Mouse (Mus musculus): ENCODE measurements at regions not wholly inside any gene's neighbourhood (a gene's known extent, or its start where the extent isn't known, plus 50 kb on each side); places are given as distances from the start of the nearest gene placed in this dataset.

DNA sequence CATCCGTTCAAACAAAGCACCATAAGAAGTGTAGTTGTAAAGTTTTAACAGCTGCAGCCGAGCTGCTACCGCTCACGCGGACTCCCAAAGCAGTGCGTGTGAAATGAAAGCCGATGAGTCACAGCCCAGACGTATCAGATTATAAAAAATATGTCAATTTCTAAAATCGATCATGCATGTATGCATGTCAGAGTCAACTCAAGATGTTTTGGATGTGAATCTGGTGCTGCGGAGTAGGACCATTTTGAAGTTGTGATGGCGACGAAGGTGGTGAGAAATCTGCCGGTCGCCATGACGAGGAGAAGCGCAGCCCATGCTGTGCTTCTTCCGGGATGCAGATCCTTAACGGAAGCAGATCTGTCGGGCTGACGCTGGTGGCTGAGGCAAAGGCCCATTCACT lies 93.5 kb downstream of the Aldh8a1 start:
- H3K9me3 ChIP-seq (ENCODE audit: control insufficient read depth, low read length) = no peaks in the 10 kb centered on the region
- no peak overlapping the region for H3K27ac ChIP-seq (replicated peaks; ENCODE audit: low read depth, low read length)
- no peak for ATAC-seq (ENCODE audit: insufficient number of reproducible peaks, low FRiP score, low TSS enrichment, low read depth)
- H3K4me3 ChIP-seq (ENCODE audit: low read depth, low read length) = no peak overlapping the region
- DNase-seq (ENCODE audit: low spot score) = no peak
- H3K9ac ChIP-seq (ENCODE audit: low read length) = no peak overlapping the region
- no peaks in the 10 kb centered on the region for H3K36me3 ChIP-seq (ENCODE audit: control insufficient read depth, insufficient read depth, low read length)
- H3K4me2 ChIP-seq (ENCODE audit: low read depth, severe bottlenecking) = no peak overlapping the region
- WGBS = 82% methylated on average over 20 of the region's 20 CpGs
- peaks cover 6% of the 10 kb centered on the region; the same call in 1 of the 2 replicates for H3K4me1 ChIP-seq (ENCODE audit: control insufficient read depth, insufficient read depth, low read length)
- H3K27me3 ChIP-seq (ENCODE audit: control insufficient read depth, insufficient read depth, low read length) = no peaks in the 10 kb centered on the region

- Histone ChIP-seq H3K4me1 (ENCODE audit: control insufficient read depth, insufficient read depth, low read length) (no peaks in the 10 kb centered on the region), H3K4me2 (ENCODE audit: low read depth, severe bottlenecking) (no peak overlapping the region), H3K27me3 (ENCODE audit: control insufficient read depth, insufficient read depth, low read length) (no peaks in the 10 kb centered on the region), H3K4me3 (ENCODE audit: low read depth, low read length) (no peak overlapping the region), H3K9me3 (ENCODE audit: control insufficient read depth, low read length) (no peaks in the 10 kb centered on the region), H3K36me3 (ENCODE audit: control insufficient read depth, insufficient read depth, low read length) (no peaks in the 10 kb centered on the region), H3K9ac (ENCODE audit: low read length) (no peak overlapping the region), H3K27ac (replicated peaks; ENCODE audit: low read depth, low read length) (no peak overlapping the region)
- DNase-seq (ENCODE audit: low spot score) (no peak), ATAC-seq (ENCODE audit: insufficient number of reproducible peaks, low FRiP score, low TSS enrichment, low read depth) (no peak)
- 77% methylated on average over 7 of the region's 7 CpGs for WGBS
Observed at GRCm38 (mm10) chr10:21474242-21474641, 97.2 kb downstream of the Aldh8a1 start.

- Histone ChIP-seq H3K4me1 (ENCODE audit: control insufficient read depth, insufficient read depth, low read length) (no peaks in the 10 kb centered on the region), H3K36me3 (ENCODE audit: control insufficient read depth, insufficient read depth, low read length) (no peaks in the 10 kb centered on the region), H3K27me3 (ENCODE audit: control insufficient read depth, insufficient read depth, low read length) (no peaks in the 10 kb centered on the region), H3K9me3 (ENCODE audit: control insufficient read depth, low read length) (no peaks in the 10 kb centered on the region), H3K27ac (replicated peaks; ENCODE audit: low read depth, low read length) (no peak overlapping the region), H3K4me3 (ENCODE audit: low read depth, low read length) (no peak overlapping the region), H3K4me2 (ENCODE audit: low read depth, severe bottlenecking) (no peak overlapping the region), H3K9ac (ENCODE audit: low read length) (no peak overlapping the region)
- DNase-seq (ENCODE audit: low spot score) (no peak), ATAC-seq (ENCODE audit: insufficient number of reproducible peaks, low FRiP score, low TSS enrichment, low read depth) (no peak)
- WGBS = 93% methylated on average over 3 of the region's 3 CpGs
Observed at GRCm38 (mm10) chr10:21478004-21478403, 100.9 kb downstream of the Aldh8a1 start.

GRCm38 (mm10) chr10:21479403-21479802 lies 102.3 kb downstream of the Aldh8a1 start:
- Histone ChIP-seq H3K9ac (ENCODE audit: low read length) (no peak overlapping the region), H3K4me1 (ENCODE audit: control insufficient read depth, insufficient read depth, low read length) (no peaks in the 10 kb centered on the region), H3K4me3 (ENCODE audit: low read depth, low read length) (no peak overlapping the region), H3K27me3 (ENCODE audit: control insufficient read depth, insufficient read depth, low read length) (no peaks in the 10 kb centered on the region), H3K27ac (replicated peaks; ENCODE audit: low read depth, low read length) (no peak overlapping the region), H3K36me3 (ENCODE audit: control insufficient read depth, insufficient read depth, low read length) (no peaks in the 10 kb centered on the region), H3K4me2 (ENCODE audit: low read depth, severe bottlenecking) (no peak overlapping the region), H3K9me3 (ENCODE audit: control insufficient read depth, low read length) (no peaks in the 10 kb centered on the region)
- WGBS = 81% methylated on average over 3 of the region's 3 CpGs
- no peak for DNase-seq (ENCODE audit: low spot score)
- ATAC-seq (ENCODE audit: insufficient number of reproducible peaks, low FRiP score, low TSS enrichment, low read depth) = no peak

GRCm38 (mm10) chr10:21481255-21481654 lies 104.2 kb downstream of the Aldh8a1 start:
- 91% methylated on average over 3 of the region's 3 CpGs for WGBS
- H3K27ac ChIP-seq (replicated peaks; ENCODE audit: low read depth, low read length) = no peak overlapping the region
- no peaks in the 10 kb centered on the region for H3K27me3 ChIP-seq (ENCODE audit: control insufficient read depth, insufficient read depth, low read length)
- H3K4me1 ChIP-seq (ENCODE audit: control insufficient read depth, insufficient read depth, low read length) = no peaks in the 10 kb centered on the region
- no peaks in the 10 kb centered on the region for H3K36me3 ChIP-seq (ENCODE audit: control insufficient read depth, insufficient read depth, low read length)
- H3K9ac ChIP-seq (ENCODE audit: low read length) = no peak overlapping the region
- H3K9me3 ChIP-seq (ENCODE audit: control insufficient read depth, low read length) = no peaks in the 10 kb centered on the region
- H3K4me3 ChIP-seq (ENCODE audit: low read depth, low read length) = no peak overlapping the region
- DNase-seq (ENCODE audit: low spot score) (no peak), ATAC-seq (ENCODE audit: insufficient number of reproducible peaks, low FRiP score, low TSS enrichment, low read depth) (no peak)
- H3K4me2 ChIP-seq (ENCODE audit: low read depth, severe bottlenecking) = no peak overlapping the region

DNA sequence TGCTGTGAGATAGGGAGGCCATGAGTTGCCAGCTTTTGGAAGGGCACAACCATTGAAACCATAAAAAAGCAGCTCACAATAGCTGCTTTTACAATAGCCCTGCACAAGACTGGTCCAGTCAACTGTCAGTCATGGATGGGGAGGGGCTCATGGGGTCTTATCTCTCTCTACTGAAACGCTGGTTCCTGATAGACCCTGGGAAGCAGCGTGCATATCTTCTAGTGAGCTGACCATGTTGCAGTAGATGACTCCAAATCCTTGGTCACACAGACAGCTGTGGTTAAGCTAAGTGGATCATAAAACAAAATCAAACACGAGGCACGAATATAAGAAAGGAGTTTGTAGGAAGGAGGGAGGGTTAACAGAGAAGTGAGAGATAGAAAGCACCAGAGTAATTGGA lies 105.0 kb downstream of the Aldh8a1 start:
- Histone ChIP-seq H3K27ac (replicated peaks; ENCODE audit: low read depth, low read length) (no peak overlapping the region), H3K4me1 (ENCODE audit: control insufficient read depth, insufficient read depth, low read length) (no peaks in the 10 kb centered on the region), H3K9me3 (ENCODE audit: control insufficient read depth, low read length) (no peaks in the 10 kb centered on the region), H3K36me3 (ENCODE audit: control insufficient read depth, insufficient read depth, low read length) (no peaks in the 10 kb centered on the region), H3K27me3 (ENCODE audit: control insufficient read depth, insufficient read depth, low read length) (no peaks in the 10 kb centered on the region), H3K4me2 (ENCODE audit: low read depth, severe bottlenecking) (no peak overlapping the region), H3K4me3 (ENCODE audit: low read depth, low read length) (no peak overlapping the region), H3K9ac (ENCODE audit: low read length) (no peak overlapping the region)
- no peak for DNase-seq (ENCODE audit: low spot score)
- WGBS = 78% methylated on average over 4 of the region's 4 CpGs
- ATAC-seq (ENCODE audit: insufficient number of reproducible peaks, low FRiP score, low TSS enrichment, low read depth) = no peak

DNA sequence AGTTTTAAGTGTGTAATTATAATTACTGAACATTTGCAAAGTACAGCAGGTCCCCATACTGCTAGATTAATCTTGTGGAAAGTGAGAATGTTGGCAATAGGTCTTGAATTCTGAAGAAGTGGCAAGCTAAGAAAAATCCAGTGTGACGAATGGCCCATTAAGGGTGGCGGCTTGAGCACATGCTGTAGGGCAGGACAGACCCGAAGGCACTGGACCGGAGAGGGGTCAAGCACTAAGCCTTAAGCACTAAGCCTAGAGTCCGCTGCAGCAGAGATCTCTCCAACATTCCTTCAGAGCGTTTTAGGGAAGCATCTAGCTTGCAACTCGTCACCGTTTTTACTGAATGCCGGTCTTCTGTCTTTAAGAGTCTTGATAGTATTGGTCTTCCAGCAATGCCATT lies 105.6 kb downstream of the Aldh8a1 start:
- no peak for DNase-seq (ENCODE audit: low spot score)
- H3K4me2 ChIP-seq (ENCODE audit: low read depth, severe bottlenecking) = no peak overlapping the region
- no peak for ATAC-seq (ENCODE audit: insufficient number of reproducible peaks, low FRiP score, low TSS enrichment, low read depth)
- WGBS = 85% methylated on average over 9 of the region's 9 CpGs
- no peak overlapping the region for H3K27ac ChIP-seq (replicated peaks; ENCODE audit: low read depth, low read length)
- no peak overlapping the region for H3K9ac ChIP-seq (ENCODE audit: low read length)
- no peaks in the 10 kb centered on the region for H3K36me3 ChIP-seq (ENCODE audit: control insufficient read depth, insufficient read depth, low read length)
- H3K4me3 ChIP-seq (ENCODE audit: low read depth, low read length) = no peak overlapping the region
- H3K4me1 ChIP-seq (ENCODE audit: control insufficient read depth, insufficient read depth, low read length) = no peaks in the 10 kb centered on the region
- H3K27me3 ChIP-seq (ENCODE audit: control insufficient read depth, insufficient read depth, low read length) = no peaks in the 10 kb centered on the region
- no peaks in the 10 kb centered on the region for H3K9me3 ChIP-seq (ENCODE audit: control insufficient read depth, low read length)

GRCm38 (mm10) chr10:21483373-21483772 lies 106.3 kb downstream of the Aldh8a1 start:
- no peaks in the 10 kb centered on the region for H3K27me3 ChIP-seq (ENCODE audit: control insufficient read depth, insufficient read depth, low read length)
- no peaks in the 10 kb centered on the region for H3K9me3 ChIP-seq (ENCODE audit: control insufficient read depth, low read length)
- no peaks in the 10 kb centered on the region for H3K4me1 ChIP-seq (ENCODE audit: control insufficient read depth, insufficient read depth, low read length)
- 80% methylated on average over 3 of the region's 3 CpGs for WGBS
- no peak overlapping the region for H3K4me3 ChIP-seq (ENCODE audit: low read depth, low read length)
- ATAC-seq (ENCODE audit: insufficient number of reproducible peaks, low FRiP score, low TSS enrichment, low read depth) (no peak), DNase-seq (ENCODE audit: low spot score) (no peak)
- no peak overlapping the region for H3K27ac ChIP-seq (replicated peaks; ENCODE audit: low read depth, low read length)
- no peaks in the 10 kb centered on the region for H3K36me3 ChIP-seq (ENCODE audit: control insufficient read depth, insufficient read depth, low read length)
- no peak overlapping the region for H3K4me2 ChIP-seq (ENCODE audit: low read depth, severe bottlenecking)
- no peak overlapping the region for H3K9ac ChIP-seq (ENCODE audit: low read length)

DNA sequence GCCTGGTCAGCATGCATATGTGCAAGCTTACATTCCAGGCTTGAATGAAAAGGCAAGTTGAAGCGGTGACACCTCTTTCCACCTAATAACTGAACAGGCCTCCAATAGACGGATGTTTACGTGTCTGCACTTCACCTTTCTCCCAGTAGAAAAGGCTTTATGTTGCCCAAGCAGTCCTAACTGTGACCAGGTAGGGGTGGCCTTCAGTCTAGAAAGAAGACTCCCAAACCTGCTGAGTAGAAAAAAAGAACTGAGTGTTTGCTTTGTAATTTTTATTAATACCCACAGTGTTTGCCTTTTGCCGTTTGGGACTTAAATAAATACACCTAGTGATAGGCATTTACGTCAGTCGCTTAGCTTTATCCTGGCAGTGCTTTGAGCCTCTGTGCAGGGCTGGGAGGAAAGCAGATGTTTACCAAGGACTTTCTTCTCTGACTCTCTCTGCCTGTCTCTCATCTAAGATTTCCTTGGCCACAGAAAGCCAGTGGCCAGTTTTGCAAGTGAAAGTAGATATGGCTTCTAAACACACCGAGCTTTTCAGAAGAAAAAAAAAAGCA lies 104.5 kb upstream of the 1700020N01Rik start:
- Histone ChIP-seq H3K36me3 (ENCODE audit: control insufficient read depth, insufficient read depth, low read length) (no peaks in the 10 kb centered on the region), H3K27ac (replicated peaks; ENCODE audit: low read depth, low read length) (no peak overlapping the region), H3K4me3 (ENCODE audit: low read depth, low read length) (no peak overlapping the region), H3K9ac (ENCODE audit: low read length) (no peak overlapping the region), H3K4me2 (ENCODE audit: low read depth, severe bottlenecking) (no peak overlapping the region), H3K4me1 (ENCODE audit: control insufficient read depth, insufficient read depth, low read length) (no peaks in the 10 kb centered on the region), H3K9me3 (ENCODE audit: control insufficient read depth, low read length) (no peaks in the 10 kb centered on the region), H3K27me3 (ENCODE audit: control insufficient read depth, insufficient read depth, low read length) (no peaks in the 10 kb centered on the region)
- no peak for ATAC-seq (ENCODE audit: insufficient number of reproducible peaks, low FRiP score, low TSS enrichment, low read depth)
- no peak for DNase-seq (ENCODE audit: low spot score)
- 86% methylated on average over 7 of the region's 7 CpGs for WGBS

Measured in limb, embryonic 11.5 days (tissue).